Mouse (Mus musculus) layer of hippocampus, adult 2 months (tissue): ENCODE results near the gene Snx3. TPM values are rescaled to one million over a fixed set of nuclear protein-coding genes. Genes with fewer than 3 reads are reported as not detected.

Source experiments
- DNase-seq, 2 experiments: peaks; one replicate each; pipeline ENCODE4 v3.0.0; 2022; ENCODE audit warnings: low spot score in 2 of 2
- H3K27ac ChIP-seq: fragments of 200-600 bp; 2 replicates; pipeline ENCODE4 v1.8.1; 2022
- H3K4me3 ChIP-seq: fragments of 200-600 bp; 2 replicates; pipeline ENCODE4 v1.8.1; 2022; ENCODE audit warnings: mild to moderate bottlenecking
- CTCF ChIP-seq: fragments of 200-600 bp; conservative IDR thresholded peaks from 2 replicates; pipeline ENCODE4 v1.8.1; 2022; ENCODE audit warnings: antibody characterized with exemption, mild to moderate bottlenecking, moderate library complexity
- total RNA-seq, 2 experiments: library from RNA; stranded (reverse); gene quantifications; 2 replicates each; pipeline ENCODE4 v1.2.3; 2021

The Snx3 gene
- total RNA-seq, 2 experiments from 2014 or later, result 188 to 197 TPM

- no peak for DNase-seq
- TF ChIP-seq CTCF, result no peak
- Histone ChIP-seq H3K27ac (no peak overlapping the region), H3K4me3 (no peak overlapping the region)
Observed at GRCm38 (mm10) chr10:42574639-42575038, 72.8 kb downstream of the Snx3 start.

- Histone ChIP-seq H3K27ac (peak overlapping the region; percentile 56), H3K4me3 (no peak overlapping the region)
- DNase-seq, result no peak
- TF ChIP-seq CTCF, result no peak
Observed at GRCm38 (mm10) chr10:42577525-42578280, 75.9 kb downstream of the Snx3 start.

GRCm38 (mm10) chr10:42578281-42578675 is 76.4 kb downstream of the Snx3 start:
- no peak for DNase-seq
- Histone ChIP-seq H3K27ac (peak overlapping the region; percentile 56; the same call in 1 of the 2 replicates), H3K4me3 (0 out of 2 replicates have a peak overlapping the region, but pooled peaks have one; percentile 9)
- TF ChIP-seq CTCF, result no peak

GRCm38 (mm10) chr10:42578698-42579474 is 77.1 kb downstream of the Snx3 start:
- no peak for TF ChIP-seq CTCF
- no peak for DNase-seq
- Histone ChIP-seq H3K27ac (peak overlapping the region; percentile 56), H3K4me3 (peak overlapping the region; percentile 43)

GRCm38 (mm10) chr10:42579475-42580130 is 77.8 kb downstream of the Snx3 start:
- peak; percentile 27 for TF ChIP-seq CTCF
- Histone ChIP-seq H3K4me3 (peak overlapping the region; percentile 43), H3K27ac (peak overlapping the region; percentile 56)
- DNase-seq, result no peak

GRCm38 (mm10) chr10:42580131-42580950 is 78.5 kb downstream of the Snx3 start:
- DNase-seq, result no peak
- Histone ChIP-seq H3K4me3 (peak overlapping the region; percentile 43), H3K27ac (peak overlapping the region; percentile 56)
- TF ChIP-seq CTCF, result no peak

GRCm38 (mm10) chr10:42580951-42581277 is 79.1 kb downstream of the Snx3 start:
- H3K27ac ChIP-seq, result peak overlapping the region; percentile 56
- DNase-seq, result no peak
- TF ChIP-seq CTCF, result no peak
- peak overlapping the region; percentile 43 for H3K4me3 ChIP-seq

GRCm38 (mm10) chr10:42581694-42582565 is 80.1 kb downstream of the Snx3 start:
- TF ChIP-seq CTCF, result no peak
- peak overlapping the region; percentile 85; the same call in 1 of the 2 replicates for H3K27ac ChIP-seq
- no peak for DNase-seq
- H3K4me3 ChIP-seq, result peak overlapping the region; percentile 55

GRCm38 (mm10) chr10:42582566-42583110 is 80.8 kb downstream of the Snx3 start:
- no peak for TF ChIP-seq CTCF
- no peak for DNase-seq
- peak overlapping the region; percentile 85 for H3K27ac ChIP-seq
- peak overlapping the region; percentile 55 for H3K4me3 ChIP-seq

GRCm38 (mm10) chr10:42583157-42583872 is 81.5 kb downstream of the Snx3 start, which contains the start of the genes Nr2e1 and Ostm1:
Nr2e1 (minus strand) TSS chr10:42583632.
Ostm1 (plus strand) TSS chr10:42583822.
- peak; percentile 45 to 74 for DNase-seq
- TF ChIP-seq CTCF, result peak; percentile 45
- Histone ChIP-seq H3K27ac (peak within 1 kb of the TSS; percentile 85), H3K4me3 (peak within 1 kb of the TSS; percentile 55)
